Mouse (Mus musculus) layer of hippocampus, adult 2 months (tissue): ENCODE data around the gene Riox1. TPM values are rescaled to one million over a fixed set of nuclear protein-coding genes. Genes with fewer than 3 reads are reported as not detected.

ENCODE experiments used
- DNase-seq, 2 experiments: peaks; one replicate each; pipeline ENCODE4 v3.0.0; 2022; ENCODE audit warnings: low spot score in 2 of 2
- H3K27ac ChIP-seq: fragments of 200-600 bp; 2 replicates; pipeline ENCODE4 v1.8.1; 2022
- H3K4me3 ChIP-seq: fragments of 200-600 bp; 2 replicates; pipeline ENCODE4 v1.8.1; 2022; ENCODE audit warnings: mild to moderate bottlenecking
- CTCF ChIP-seq: fragments of 200-600 bp; conservative IDR thresholded peaks from 2 replicates; pipeline ENCODE4 v1.8.1; 2022; ENCODE audit warnings: antibody characterized with exemption, mild to moderate bottlenecking, moderate library complexity
- long read RNA-seq, 2 experiments: library from polyadenylated mRNA; stranded (forward); transcript quantifications; one replicate each; pipeline ENCODE4 v2.0.0; 2021; ENCODE audit warnings: borderline mapping rate in 2 of 2
- total RNA-seq, 2 experiments: library from RNA; stranded (reverse); gene quantifications; 2 replicates each; pipeline ENCODE4 v1.2.3; 2021

The Riox1 gene
- 10 to 100 TPM; 15.0 to 15.7 TPM for total RNA-seq
- long read RNA-seq, experiment 1, transcript Riox1-201 (1 exons, 2,344 nt) = major isoform, 32 of 32 reads
- long read RNA-seq, experiment 1, partial matches to known transcripts = 0 of 32 reads
- long read RNA-seq, experiment 1, other reads (novel, unspliced or antisense) = 0 of 32 reads
- long read RNA-seq, experiment 2, transcript Riox1-201 (1 exons, 2,344 nt) = major isoform, 43 of 43 reads
- long read RNA-seq, experiment 2, partial matches to known transcripts = 0 of 43 reads
- long read RNA-seq, experiment 2, other reads (novel, unspliced or antisense) = 0 of 43 reads

DNA sequence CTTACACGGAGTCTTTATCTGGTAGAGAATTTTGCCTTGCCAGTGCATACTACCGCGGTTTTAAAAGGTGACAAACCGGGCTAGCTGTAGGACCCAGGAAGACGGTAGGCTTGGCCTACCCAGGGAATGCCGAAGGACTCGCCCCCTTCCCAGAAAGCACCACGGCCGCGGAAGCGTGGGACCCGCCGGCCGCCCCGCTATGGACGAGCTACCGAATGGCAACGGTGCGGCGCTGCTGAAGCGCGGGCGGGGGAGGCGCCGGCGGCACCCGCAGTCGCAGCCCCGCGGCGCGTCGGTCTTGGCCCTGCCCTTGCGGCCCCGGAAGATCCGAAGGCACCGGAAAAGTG lies at the start of gene Riox1:
Gene Riox1 (plus strand): TSS at position 116 of the 347 bp plus-strand sequence.
- peak within 1 kb of the TSS; percentile 93 for H3K27ac ChIP-seq
- peak; percentile 89 to 91 for DNase-seq
- TF ChIP-seq CTCF = 0 out of 2 replicates have a peak, but pooled peaks have one; percentile 16
- H3K4me3 ChIP-seq = peak within 1 kb of the TSS; percentile 70

DNA sequence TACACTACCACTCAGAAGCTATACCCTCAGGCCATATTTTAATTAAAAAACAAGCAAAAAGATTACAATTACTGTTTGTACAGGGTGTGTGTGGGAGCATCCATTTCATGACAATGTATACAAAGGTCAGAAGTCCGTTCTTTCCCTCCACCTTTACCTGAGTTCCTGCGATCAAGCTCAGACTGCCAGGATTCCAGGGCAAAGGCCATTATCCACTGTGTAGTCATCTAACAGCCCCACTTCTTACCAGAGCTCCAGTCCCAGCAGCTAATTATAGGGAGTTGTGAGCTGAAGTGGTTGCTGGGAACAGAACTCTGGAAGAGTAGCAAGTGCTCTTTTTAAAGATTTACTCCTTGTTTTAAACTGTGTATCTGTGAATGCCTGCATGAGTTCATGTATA lies 40.0 kb upstream of the Riox1 start:
- H3K27ac ChIP-seq = no peak overlapping the region
- no peak for TF ChIP-seq CTCF

DNA sequence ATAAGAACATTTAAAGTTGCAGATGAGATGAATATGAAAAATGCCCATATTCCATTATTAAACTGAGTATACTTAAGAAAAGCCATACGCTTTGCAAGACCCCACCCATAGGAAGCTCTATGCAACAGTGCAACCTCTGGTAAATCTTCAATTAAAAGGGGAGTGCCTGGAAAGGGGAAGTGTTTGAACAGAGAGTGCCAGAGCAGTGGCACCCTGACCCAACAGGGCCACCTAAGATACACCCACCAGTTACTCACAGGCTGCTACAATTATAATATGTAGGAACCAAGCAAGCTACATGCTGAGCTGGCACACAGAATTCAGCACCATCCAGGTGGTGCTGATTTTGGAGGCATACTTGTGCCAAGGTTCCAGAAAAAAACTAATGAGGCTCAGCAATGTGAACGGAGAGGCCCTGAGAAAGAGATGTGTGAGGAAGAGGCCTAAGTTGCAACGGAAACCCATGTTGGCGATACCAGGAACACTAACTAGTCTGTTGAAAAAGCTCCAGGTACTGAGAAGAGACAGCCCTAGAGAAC lies 36.1 kb upstream of the Riox1 start:
- TF ChIP-seq CTCF = no peak
- Histone ChIP-seq H3K4me3 (no peak overlapping the region), H3K27ac (no peak overlapping the region)
- no peak for DNase-seq

More for the DNA sequence above, 40.0 kb upstream of the Riox1 start:
- H3K4me3 ChIP-seq = no peak overlapping the region
- DNase-seq = no peak

DNA sequence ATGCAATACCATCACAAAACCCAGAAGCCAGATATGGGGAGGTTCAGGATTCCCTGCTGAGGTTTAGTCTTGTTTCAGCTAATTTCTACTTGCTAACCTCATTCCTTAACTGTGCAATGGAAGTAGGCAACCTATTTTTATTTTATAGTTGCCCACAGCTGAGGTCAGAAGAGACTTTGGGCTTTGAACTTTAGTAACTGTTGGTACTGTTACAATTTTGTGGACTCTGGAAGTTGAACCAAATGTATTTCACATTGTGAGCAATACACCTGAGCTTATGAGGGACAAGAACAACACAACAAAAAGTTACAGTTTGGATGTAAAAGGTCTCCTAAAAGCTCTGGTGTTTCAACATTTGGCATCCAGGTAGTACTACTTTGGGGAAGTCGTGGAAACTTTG lies 35.6 kb upstream of the Riox1 start:
- Histone ChIP-seq H3K4me3 (no peak overlapping the region), H3K27ac (no peak overlapping the region)
- DNase-seq = no peak
- TF ChIP-seq CTCF = no peak

- no peak for DNase-seq
- Histone ChIP-seq H3K4me3 (no peak overlapping the region; the same call in 1 of the 2 replicates), H3K27ac (no peak overlapping the region)
- no peak for TF ChIP-seq CTCF
Observed at GRCm38 (mm10) chr12:83916884-83917283, 33.5 kb upstream of the Riox1 start.

- Histone ChIP-seq H3K27ac (peak overlapping the region; percentile 83), H3K4me3 (peak overlapping the region; percentile 86)
- DNase-seq = no peak
- no peak for TF ChIP-seq CTCF
Observed at GRCm38 (mm10) chr12:83920721-83921441, 29.5 kb upstream of the Riox1 start.

GRCm38 (mm10) chr12:83921535-83922381 lies 28.6 kb upstream of the Riox1 start, which contains the start of gene Numb:
Gene Numb (minus strand): TSS chr12:83921934.
- H3K27ac ChIP-seq = peak within 1 kb of the TSS; percentile 88
- no peak for TF ChIP-seq CTCF
- peak within 1 kb of the TSS; percentile 86 for H3K4me3 ChIP-seq
- peak; percentile 98 to 99 for DNase-seq

DNA sequence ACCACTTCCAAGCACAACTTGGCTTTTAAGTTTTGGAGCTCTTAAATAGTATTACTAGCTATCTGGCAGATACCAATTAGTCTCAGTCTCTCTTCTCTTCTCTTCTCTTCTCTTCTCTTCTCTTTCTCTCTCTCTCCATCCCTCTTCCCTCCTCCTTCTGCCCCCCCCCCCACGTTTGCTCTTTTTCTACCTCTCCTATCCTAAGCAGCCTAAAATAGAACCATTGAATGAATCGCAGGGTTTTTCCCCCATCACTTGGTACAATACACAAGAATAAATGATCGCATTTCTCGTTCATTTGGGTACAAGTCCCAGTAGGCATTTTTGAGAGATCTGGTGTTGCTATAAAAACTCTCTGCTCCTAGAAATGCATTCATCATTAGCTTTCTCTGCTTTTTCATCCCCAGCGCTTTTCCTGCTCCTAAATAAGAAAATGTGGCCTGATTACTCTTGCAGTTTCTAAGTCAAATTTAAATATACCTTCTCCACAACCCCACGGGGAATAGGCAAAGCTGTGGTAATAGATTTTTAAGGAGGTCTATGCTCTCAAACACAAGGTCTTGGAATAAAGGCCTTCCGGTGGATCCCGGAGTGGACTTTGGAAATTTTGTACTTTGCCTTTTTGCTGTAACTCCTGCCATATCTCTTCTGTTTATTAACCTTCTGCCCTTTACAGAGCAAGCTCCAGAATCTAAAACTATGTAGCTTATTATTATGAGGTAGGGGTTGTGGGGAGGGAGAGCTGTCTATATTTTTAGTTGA lies 27.5 kb upstream of the Riox1 start:
- Histone ChIP-seq H3K27ac (peak overlapping the region; percentile 88), H3K4me3 (peak overlapping the region; percentile 86)
- TF ChIP-seq CTCF = no peak
- DNase-seq = no peak

DNA sequence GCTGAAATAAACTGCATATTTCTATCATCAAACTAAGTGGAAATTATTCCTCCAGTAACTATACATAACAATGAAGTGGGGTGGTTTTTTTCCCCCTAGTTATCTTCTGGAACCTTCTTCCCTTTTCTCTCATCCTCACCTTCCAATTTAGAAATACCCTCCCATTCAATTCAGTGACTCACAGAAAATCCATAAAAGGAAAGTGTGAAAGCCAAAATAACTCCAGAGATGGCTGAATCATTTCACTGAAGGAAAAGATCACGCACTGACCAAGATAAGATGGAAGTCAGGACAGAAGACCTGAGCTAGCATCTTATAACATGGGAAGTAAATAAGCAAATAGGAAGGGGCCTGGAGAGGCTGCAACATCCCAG lies 26.9 kb upstream of the Riox1 start:
- peak overlapping the region; percentile 14; the same call in 1 of the 2 replicates for H3K27ac ChIP-seq
- no peak for TF ChIP-seq CTCF
- no peak overlapping the region for H3K4me3 ChIP-seq
- no peak for DNase-seq

DNA sequence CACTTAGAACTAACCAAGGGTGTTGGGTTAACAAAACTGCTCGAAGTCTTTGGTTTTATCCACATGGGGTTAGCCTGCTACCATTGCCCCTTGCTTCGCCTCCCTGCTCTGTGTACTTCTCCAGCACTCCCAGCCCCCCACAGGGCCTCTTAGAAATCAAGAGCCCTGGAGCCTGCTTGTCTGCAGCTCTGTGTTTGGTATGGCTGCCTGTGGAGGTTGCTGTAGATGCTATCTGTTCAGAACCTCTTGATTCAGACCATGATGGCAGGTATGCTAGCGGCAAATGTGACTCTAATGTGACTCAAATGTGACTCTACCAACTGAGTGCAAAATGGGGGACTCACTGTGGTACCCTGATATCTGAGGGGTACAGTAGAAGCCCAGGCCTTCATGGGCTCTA lies 26.1 kb upstream of the Riox1 start:
- Histone ChIP-seq H3K27ac (no peak overlapping the region), H3K4me3 (no peak overlapping the region)
- DNase-seq = no peak
- no peak for TF ChIP-seq CTCF

- Histone ChIP-seq H3K4me3 (no peak overlapping the region), H3K27ac (no peak overlapping the region)
- DNase-seq = no peak
- TF ChIP-seq CTCF = no peak
Observed at GRCm38 (mm10) chr12:83925160-83925703, 25.2 kb upstream of the Riox1 start.

DNA sequence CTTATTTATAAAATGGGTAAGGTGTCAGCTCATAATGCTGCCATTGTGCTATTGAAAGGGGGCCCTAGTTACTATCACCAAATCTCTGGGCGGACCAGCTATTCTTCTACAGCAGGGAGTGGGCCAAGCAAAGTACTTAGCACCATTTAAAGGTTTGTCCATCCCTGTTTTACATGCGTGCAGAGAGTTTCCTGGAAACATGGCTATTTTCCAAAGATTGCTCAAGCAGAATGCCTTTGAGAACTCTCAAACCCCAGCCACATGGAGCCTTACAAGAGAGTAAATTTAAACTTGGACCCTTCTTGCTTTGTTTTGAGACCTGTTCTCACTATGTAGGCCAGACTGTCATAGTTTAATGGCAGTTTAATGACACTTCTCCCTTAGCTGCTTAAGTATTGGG lies 24.3 kb upstream of the Riox1 start:
- TF ChIP-seq CTCF = no peak
- Histone ChIP-seq H3K27ac (no peak overlapping the region), H3K4me3 (no peak overlapping the region)
- no peak for DNase-seq
